Comparison of ENCODE assay signal across 19 mouse cellular contexts in the genomic region with DNA sequence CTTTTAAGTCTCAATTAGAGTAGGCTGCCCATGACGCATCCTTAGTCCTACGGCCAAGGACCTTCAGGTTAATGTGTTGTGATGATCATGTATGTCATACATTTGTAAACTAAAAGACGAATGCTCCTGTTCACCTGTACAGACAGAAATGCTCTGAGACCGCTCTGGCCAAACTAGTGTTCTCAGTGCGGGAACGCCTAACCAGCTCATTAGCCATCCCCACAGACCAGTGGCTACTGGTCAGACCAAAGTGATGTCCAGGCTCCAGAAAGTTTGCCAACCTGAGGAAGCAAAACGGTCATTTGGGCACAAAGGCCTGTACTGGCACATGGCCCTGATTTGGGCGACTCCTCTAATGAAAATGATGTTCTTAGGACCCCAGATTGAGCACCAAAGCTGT. TPM values are rescaled to one million over a fixed set of nuclear protein-coding genes. Genes with fewer than 3 reads are reported as not detected.
A peak's percentile ranks its signal among the peaks of the same experiment; 100 is the strongest.
DNase-seq lines count a peak whose midpoint lies in the region; ATAC-seq lines count a peak whose summit lies in the region.
"Had no signal": no experiment of that assay in that cellular context is flagged by ENCODE, and none has a peak within 500 bp of the region (broad histone marks: within the 10 kb centered on the region; RNA-seq: fewer than 3 reads in every experiment).

No protein-coding gene starts in this region.

- H3K9ac ChIP-seq in midbrain, embryonic 11.5 days (ENCODE audit: low read length), result no peak overlapping the region
- no peak overlapping the region for H3K9ac ChIP-seq in midbrain, embryonic 13.5 days (replicated peaks)

- no peak for ATAC-seq in midbrain, embryonic 11.5 days (ENCODE audit: low FRiP score)
- ATAC-seq in midbrain, embryonic 13.5 days, result no peak
- ATAC-seq: activated CD4-positive, CD25-positive, alpha-beta regulatory T cell, adult 4 months; CD4-positive, CD25-positive, alpha-beta regulatory T cell, adult 4 months; Patski had no signal

- H3K4me3 ChIP-seq in midbrain, embryonic 11.5 days (ENCODE audit: low read depth, low read length), result no peak overlapping the region
- H3K4me3 ChIP-seq in midbrain, embryonic 13.5 days (replicated peaks), result no peak overlapping the region

- no peaks in the 10 kb centered on the region for H3K36me3 ChIP-seq in midbrain, embryonic 11.5 days (ENCODE audit: control insufficient read depth, insufficient read depth, low read length)
- no peaks in the 10 kb centered on the region for H3K36me3 ChIP-seq in midbrain, embryonic 13.5 days
- H3K36me3 ChIP-seq: G1E had no signal

- WGBS in midbrain, embryonic 11.5 days, result 90% methylated on average over 8 of the region's 8 CpGs
- 97% methylated on average over 8 of the region's 8 CpGs for WGBS in midbrain, embryonic 13.5 days

- no peak overlapping the region for H3K27ac ChIP-seq in midbrain, embryonic 11.5 days (ENCODE audit: low read depth, low read length)
- H3K27ac ChIP-seq in midbrain, embryonic 13.5 days, result no peak overlapping the region

- no peaks in the 10 kb centered on the region for H3K27me3 ChIP-seq in midbrain, embryonic 11.5 days (ENCODE audit: control insufficient read depth, insufficient read depth, low read length)
- no peaks in the 10 kb centered on the region for H3K27me3 ChIP-seq in midbrain, embryonic 13.5 days
- H3K27me3 ChIP-seq: CH12.LX, Patski had no signal

- no peak overlapping the region for H3K4me2 ChIP-seq in midbrain, embryonic 11.5 days
- no peak overlapping the region for H3K4me2 ChIP-seq in midbrain, embryonic 13.5 days (replicated peaks)

- no peaks in the 10 kb centered on the region for H3K9me3 ChIP-seq in midbrain, embryonic 11.5 days (ENCODE audit: control insufficient read depth, low read length)
- H3K9me3 ChIP-seq in midbrain, embryonic 13.5 days, result no peaks in the 10 kb centered on the region
- H3K9me3 ChIP-seq: G1E had no signal

- intact Hi-C loops in heart, postnatal 25 days (cut with DNase I), result no loop called here

- peaks cover 9% of the 10 kb centered on the region; the same call in 1 of the 2 replicates for H3K4me1 ChIP-seq in midbrain, embryonic 11.5 days (ENCODE audit: control insufficient read depth, insufficient read depth, low read length)
- H3K4me1 ChIP-seq in midbrain, embryonic 13.5 days (replicated peaks), result peaks cover 15% of the 10 kb centered on the region

- peak; percentile 80 for DNase-seq in heart, adult 11 months
- DNase-seq in heart, postnatal 25 days (ENCODE audit: low spot score), result no peak
- DNase-seq in midbrain, embryonic 11.5 days (ENCODE audit: low spot score, missing footprints), result peak; percentile 57
- DNase-seq: adrenal gland, adult 2 months; adrenal gland, adult 8-10 months; adrenal gland, postnatal 10 days; adrenal gland, postnatal 14 days; adrenal gland, postnatal 25 days; adrenal gland, postnatal 36 days; B cell, adult 2 months; cerebellum, adult 11 months; cerebellum, adult 11-12 months; cerebellum, adult 18-20 months had no signal

RNA-seq across cellular contexts. Expression of a gene that starts 8.5 kb away (rescaled TPM):
- total RNA-seq in heart, postnatal 25 days (2021), result under 1 TPM; 0.26 to 0.78 TPM
- 0.62 and 1.6 TPM in 2 replicates for polyA plus RNA-seq in midbrain, embryonic 11.5 days (2014; fragmentation: Nextera tagmentation; extraction: Ambion mirVana)
- 1.9 and 2.1 TPM in 2 replicates for polyA plus RNA-seq in midbrain, embryonic 13.5 days (2015; fragmentation: Nextera tagmentation; extraction: Ambion mirVana)
- polyA plus RNA-seq: G1E had no signal

RNA-seq across cellular contexts. Expression of a gene that starts 24.7 kb away (rescaled TPM):
- total RNA-seq in heart, postnatal 25 days (2021), result 100 to 1,000 TPM; 202 to 203 TPM
- polyA plus RNA-seq in midbrain, embryonic 11.5 days (2014; fragmentation: Nextera tagmentation; extraction: Ambion mirVana), result 1,631 and 1,834 TPM in 2 replicates
- polyA plus RNA-seq in midbrain, embryonic 13.5 days (2015; fragmentation: Nextera tagmentation; extraction: Ambion mirVana), result 1,337 and 1,364 TPM in 2 replicates

RNA-seq across cellular contexts. Expression of a gene that starts 36.7 kb away (rescaled TPM):
- total RNA-seq in heart, postnatal 25 days (2021), result 10 to 100 TPM; 22.8 to 22.9 TPM
- polyA plus RNA-seq in midbrain, embryonic 11.5 days (2014; fragmentation: Nextera tagmentation; extraction: Ambion mirVana), result 268 and 274 TPM in 2 replicates
- 323 and 327 TPM in 2 replicates for polyA plus RNA-seq in midbrain, embryonic 13.5 days (2015; fragmentation: Nextera tagmentation; extraction: Ambion mirVana)

RNA-seq across cellular contexts. Expression of a gene that starts 47.5 kb away (rescaled TPM):
- total RNA-seq in heart, postnatal 25 days (2021), result 10 to 100 TPM in 1 of 2 experiments, 1 to 10 TPM in 1; 9.3 to 10.9 TPM
- 6.3 and 8.4 TPM in 2 replicates for polyA plus RNA-seq in midbrain, embryonic 11.5 days (2014; fragmentation: Nextera tagmentation; extraction: Ambion mirVana)
- polyA plus RNA-seq in midbrain, embryonic 13.5 days (2015; fragmentation: Nextera tagmentation; extraction: Ambion mirVana), result 5.8 and 5.9 TPM in 2 replicates

RNA-seq across cellular contexts. Expression of a gene that starts 48.2 kb away (rescaled TPM):
- 1,000 to 10,000 TPM; 1,761 to 1,834 TPM for total RNA-seq in heart, postnatal 25 days (2021)
- polyA plus RNA-seq in midbrain, embryonic 11.5 days (2014; fragmentation: Nextera tagmentation; extraction: Ambion mirVana), result 5.5 and 6.4 TPM in 2 replicates
- 15.1 and 17.1 TPM in 2 replicates for polyA plus RNA-seq in midbrain, embryonic 13.5 days (2015; fragmentation: Nextera tagmentation; extraction: Ambion mirVana)
